Mouse (Mus musculus): ENCODE measurements around the gene Htra3. TPM values are rescaled to one million over a fixed set of nuclear protein-coding genes. Genes with fewer than 3 reads are reported as not detected.

The Htra3 gene
- polyA plus RNA-seq, 1 experiment from 2014 or later: 15.2 TPM

DNA sequence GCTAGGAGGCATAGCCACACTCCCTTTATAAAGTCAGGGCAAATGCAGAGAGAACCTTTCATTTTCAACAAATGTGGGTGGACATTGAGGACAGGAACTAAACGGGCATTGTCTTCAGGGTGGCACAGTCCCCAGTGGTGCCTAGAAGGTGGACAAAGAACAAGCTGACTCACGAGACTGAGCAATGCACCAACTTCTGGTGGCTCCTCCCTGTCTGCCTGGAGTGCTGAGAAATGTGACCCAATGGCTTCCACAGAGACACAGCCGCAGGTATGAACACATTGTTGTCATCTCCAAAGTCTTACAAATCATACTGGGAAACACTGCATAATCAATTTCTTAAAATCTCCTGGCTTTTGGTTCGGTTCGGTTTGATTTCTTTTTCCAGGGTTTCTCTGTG is 37.9 kb upstream of the Htra3 start:
- Histone ChIP-seq H3K4me2 (no peak overlapping the region), H3K27me3 (replicated peaks) (no peaks in the 10 kb centered on the region), H3K27ac (no peak overlapping the region), H3K4me1 (no peaks in the 10 kb centered on the region), H3K36me3 (replicated peaks) (no peaks in the 10 kb centered on the region), H3K9ac (no peak overlapping the region), H3K9me3 (no peaks in the 10 kb centered on the region), H3K4me3 (no peak overlapping the region)
- WGBS: 83% methylated on average over 5 of the region's 5 CpGs
- ATAC-seq (replicated peaks): no peak

DNA sequence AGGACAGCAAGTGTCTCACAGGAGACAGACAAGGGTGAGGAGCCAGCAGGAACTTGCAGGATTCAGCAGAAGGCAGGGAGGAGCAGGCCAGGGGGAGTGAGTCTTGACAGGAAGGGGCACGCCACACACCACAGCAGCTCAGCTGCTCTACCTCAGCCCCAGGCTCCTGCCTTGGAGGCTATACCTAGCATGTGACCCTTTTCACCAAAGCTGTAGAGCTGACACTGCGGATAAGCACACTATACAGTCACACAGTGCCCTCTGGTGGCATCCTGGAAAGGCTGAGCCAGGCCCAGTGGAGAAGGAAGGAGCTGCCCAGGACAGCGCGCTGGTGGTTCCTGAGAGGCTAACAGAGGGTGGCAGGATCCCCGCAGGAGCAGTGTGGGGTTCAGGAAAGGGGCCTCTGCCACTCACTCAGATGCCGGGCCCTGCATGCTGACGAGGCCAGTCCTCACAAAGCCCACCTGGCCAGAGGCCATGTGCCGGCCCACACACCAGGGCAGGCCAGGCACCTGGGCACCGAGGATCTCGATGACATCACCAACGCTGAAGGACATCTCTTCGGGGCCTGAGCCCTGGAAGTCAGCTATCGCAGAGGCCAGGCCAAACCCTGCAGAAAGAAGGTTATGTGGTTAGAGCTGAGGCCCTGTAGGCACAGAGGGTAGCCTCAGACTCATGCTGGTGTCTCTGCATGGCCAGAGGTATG is 34.2 kb upstream of the Htra3 start:
- WGBS: 51% methylated on average over 13 of the region's 13 CpGs
- H3K4me1 ChIP-seq: no peaks in the 10 kb centered on the region
- H3K9ac ChIP-seq: no peak overlapping the region
- no peak overlapping the region for H3K27ac ChIP-seq
- peak; percentile 92 for ATAC-seq (replicated peaks)
- no peak overlapping the region for H3K4me3 ChIP-seq
- no peak overlapping the region for H3K4me2 ChIP-seq
- no peaks in the 10 kb centered on the region for H3K36me3 ChIP-seq (replicated peaks)
- H3K27me3 ChIP-seq (replicated peaks): no peaks in the 10 kb centered on the region
- H3K9me3 ChIP-seq: no peaks in the 10 kb centered on the region

DNA sequence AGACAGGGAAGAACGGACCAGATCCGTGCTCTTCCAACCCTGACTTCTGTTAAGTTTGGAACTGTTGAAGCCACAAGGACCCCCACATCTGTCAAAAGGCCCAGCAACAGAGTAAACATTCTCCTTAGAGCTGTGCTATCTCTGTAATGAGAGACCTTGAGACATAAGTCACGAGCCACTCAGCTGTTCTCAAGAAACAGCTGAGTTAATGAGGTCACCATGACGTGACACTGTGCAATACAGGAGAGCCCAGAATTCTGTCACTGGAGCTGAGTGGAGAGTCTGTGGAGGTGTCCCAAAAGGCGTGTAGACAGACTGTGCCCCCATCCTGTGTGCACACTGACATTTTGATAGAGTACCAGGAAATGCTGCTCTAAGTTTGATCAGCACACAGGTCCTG is 32.9 kb upstream of the Htra3 start:
- no peak overlapping the region for H3K9ac ChIP-seq
- WGBS: 75% methylated on average over 5 of the region's 5 CpGs
- H3K27ac ChIP-seq: no peak overlapping the region
- no peaks in the 10 kb centered on the region for H3K27me3 ChIP-seq (replicated peaks)
- no peak overlapping the region for H3K4me2 ChIP-seq
- H3K9me3 ChIP-seq: no peaks in the 10 kb centered on the region
- H3K4me3 ChIP-seq: no peak overlapping the region
- no peak for ATAC-seq (replicated peaks)
- H3K36me3 ChIP-seq (replicated peaks): no peaks in the 10 kb centered on the region
- no peaks in the 10 kb centered on the region for H3K4me1 ChIP-seq

DNA sequence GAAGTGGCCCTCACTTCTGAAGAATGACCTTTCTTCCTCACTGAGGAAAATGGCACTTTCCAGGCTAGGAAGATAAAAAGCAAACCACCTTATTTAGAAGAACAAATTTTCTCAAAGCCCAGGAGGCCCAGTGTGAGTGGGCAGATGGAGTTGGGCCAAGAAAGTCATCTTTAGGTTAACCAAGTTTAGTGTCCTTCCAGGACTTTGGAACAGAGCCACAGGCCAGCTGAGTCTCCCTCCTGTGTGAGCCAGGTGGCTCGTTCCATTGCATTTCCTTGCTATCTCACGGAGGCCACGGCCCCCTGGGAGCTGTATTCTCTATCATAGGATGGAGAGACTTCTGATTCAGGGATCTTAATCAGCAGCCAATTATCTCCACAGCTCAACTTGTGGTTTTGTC is 31.3 kb upstream of the Htra3 start:
- H3K9ac ChIP-seq: no peak overlapping the region
- no peak overlapping the region for H3K4me3 ChIP-seq
- 58% methylated on average over 3 of the region's 3 CpGs for WGBS
- no peak for ATAC-seq (replicated peaks)
- H3K27me3 ChIP-seq (replicated peaks): no peaks in the 10 kb centered on the region
- H3K4me2 ChIP-seq: no peak overlapping the region
- H3K36me3 ChIP-seq (replicated peaks): no peaks in the 10 kb centered on the region
- H3K9me3 ChIP-seq: no peaks in the 10 kb centered on the region
- no peak overlapping the region for H3K27ac ChIP-seq
- no peaks in the 10 kb centered on the region for H3K4me1 ChIP-seq

DNA sequence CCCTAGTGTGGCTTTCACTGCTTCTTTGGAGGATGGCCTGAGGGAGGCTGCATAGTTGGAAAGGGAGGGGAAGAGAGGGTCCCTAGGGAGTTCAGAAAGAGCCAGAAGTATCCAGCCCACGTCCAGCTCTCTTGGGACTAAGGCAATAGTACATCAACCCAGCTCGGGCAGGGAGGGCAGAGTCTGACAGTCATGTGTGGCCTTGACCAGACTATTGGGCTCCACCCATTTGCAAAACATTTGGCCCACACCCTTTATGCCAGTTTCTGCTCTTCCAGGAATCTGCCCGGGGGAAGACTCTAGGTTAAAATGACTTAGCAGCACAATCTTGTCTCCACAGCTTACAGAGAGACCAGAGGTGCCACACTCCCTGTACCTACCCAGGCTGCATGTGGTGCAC is 30.9 kb upstream of the Htra3 start:
- WGBS: 78% methylated on average over 3 of the region's 3 CpGs
- H3K27me3 ChIP-seq (replicated peaks): no peaks in the 10 kb centered on the region
- H3K36me3 ChIP-seq (replicated peaks): no peaks in the 10 kb centered on the region
- no peak for ATAC-seq (replicated peaks)
- no peak overlapping the region for H3K27ac ChIP-seq
- no peaks in the 10 kb centered on the region for H3K9me3 ChIP-seq
- H3K4me2 ChIP-seq: no peak overlapping the region
- no peak overlapping the region for H3K4me3 ChIP-seq
- H3K4me1 ChIP-seq: no peaks in the 10 kb centered on the region
- no peak overlapping the region for H3K9ac ChIP-seq

DNA sequence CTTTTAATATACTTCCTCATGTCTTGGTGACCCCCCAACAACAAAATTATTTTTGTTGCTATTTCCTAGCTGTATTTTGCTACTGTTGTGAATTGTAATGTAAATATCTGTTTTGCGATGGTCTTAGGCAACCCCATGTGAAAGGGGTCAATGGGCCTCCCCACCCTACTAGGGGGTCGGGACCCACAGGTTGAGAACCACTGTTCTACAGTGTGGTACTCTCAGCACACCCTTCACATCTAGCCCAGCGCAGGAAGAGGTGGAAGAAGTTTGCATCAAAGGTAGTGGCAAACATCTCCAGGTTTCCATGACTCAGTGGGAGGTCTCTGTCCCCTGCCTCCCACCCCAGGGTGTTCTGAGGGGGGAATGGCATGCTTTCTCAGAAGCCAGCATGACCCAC is 25.8 kb upstream of the Htra3 start:
- Histone ChIP-seq H3K9ac (no peak overlapping the region), H3K4me2 (no peak overlapping the region), H3K36me3 (replicated peaks) (no peaks in the 10 kb centered on the region), H3K4me3 (no peak overlapping the region), H3K27ac (no peak overlapping the region), H3K27me3 (replicated peaks) (no peaks in the 10 kb centered on the region), H3K9me3 (no peaks in the 10 kb centered on the region), H3K4me1 (no peaks in the 10 kb centered on the region)
- no peak for ATAC-seq (replicated peaks)
- WGBS: 90% methylated on average over 3 of the region's 3 CpGs

DNA sequence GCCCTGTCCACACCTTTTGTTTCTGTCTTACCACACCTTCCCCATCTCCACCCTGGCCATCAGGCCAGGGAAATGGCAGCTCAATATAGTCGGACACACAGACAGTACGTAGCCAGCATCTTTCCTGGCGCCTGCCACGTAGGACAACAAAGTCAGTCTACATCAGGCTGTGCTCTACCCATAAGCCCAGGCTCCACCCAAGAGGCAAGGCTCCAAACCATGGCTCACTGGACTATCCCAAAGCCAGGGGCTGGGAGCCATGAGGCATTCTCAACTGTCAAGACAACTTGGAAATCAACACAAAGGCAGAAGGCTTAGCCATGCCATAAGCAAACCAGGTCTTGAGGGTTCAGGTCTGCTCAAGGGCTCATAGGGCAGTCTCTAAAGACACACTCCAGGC is 24.2 kb upstream of the Htra3 start:
- WGBS: 91% methylated on average over 4 of the region's 4 CpGs
- Histone ChIP-seq H3K27me3 (replicated peaks) (no peaks in the 10 kb centered on the region), H3K4me3 (no peak overlapping the region), H3K36me3 (replicated peaks) (no peaks in the 10 kb centered on the region), H3K4me1 (no peaks in the 10 kb centered on the region), H3K9ac (no peak overlapping the region), H3K9me3 (no peaks in the 10 kb centered on the region), H3K27ac (no peak overlapping the region), H3K4me2 (no peak overlapping the region)
- ATAC-seq (replicated peaks): no peak

DNA sequence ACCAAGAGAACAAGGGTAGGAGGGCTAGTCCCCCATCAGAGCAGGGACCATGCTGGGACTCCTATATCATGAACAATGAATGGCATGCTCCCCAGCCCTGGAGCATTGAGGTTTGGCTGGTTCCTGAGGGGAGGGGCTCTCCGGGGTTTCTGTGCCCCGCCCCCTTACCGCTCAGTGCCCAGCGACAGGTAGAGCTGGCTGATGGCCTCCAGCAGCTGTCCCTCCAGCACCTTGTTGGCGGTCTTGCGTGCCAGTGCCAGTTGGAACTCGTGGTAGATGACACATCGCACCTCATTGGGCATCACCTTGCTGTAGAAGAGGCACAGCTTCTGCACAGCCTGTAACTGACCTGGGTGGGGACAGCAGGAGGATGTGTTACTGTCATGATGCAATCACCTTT is 23.6 kb upstream of the Htra3 start:
- Histone ChIP-seq H3K27me3 (replicated peaks) (no peaks in the 10 kb centered on the region), H3K9me3 (no peaks in the 10 kb centered on the region), H3K4me3 (no peak overlapping the region), H3K36me3 (replicated peaks) (no peaks in the 10 kb centered on the region), H3K4me1 (no peaks in the 10 kb centered on the region), H3K27ac (no peak overlapping the region), H3K9ac (no peak overlapping the region), H3K4me2 (no peak overlapping the region)
- 89% methylated on average over 8 of the region's 8 CpGs for WGBS
- ATAC-seq (replicated peaks): no peak

DNA sequence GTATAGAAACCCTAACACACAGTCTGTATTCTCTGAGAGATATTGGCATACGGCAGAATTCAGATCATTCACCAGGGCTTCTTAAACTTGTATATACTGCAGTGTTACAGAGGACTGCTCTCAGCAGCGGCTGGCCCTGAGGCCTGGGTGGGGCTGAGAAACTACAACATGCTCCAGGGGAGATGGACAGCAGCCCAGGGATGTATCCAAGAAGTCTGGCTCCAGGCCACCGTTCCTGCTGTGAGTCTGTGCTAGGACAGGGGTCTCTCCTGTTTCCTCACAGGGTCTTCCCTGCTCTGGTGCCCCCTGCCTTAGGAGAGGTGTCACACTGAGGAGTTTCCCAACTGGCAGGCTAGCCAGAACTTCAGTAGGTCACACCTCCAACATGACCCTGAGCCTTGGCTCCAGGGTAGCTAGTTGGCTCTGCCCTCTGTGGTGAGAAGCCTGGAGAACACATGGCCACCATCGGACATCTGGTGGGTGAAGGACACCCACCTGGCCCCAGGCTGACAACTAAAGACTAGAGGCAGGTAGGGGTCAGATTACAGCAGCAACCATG is 23.1 kb upstream of the Htra3 start:
- Histone ChIP-seq H3K4me1 (no peaks in the 10 kb centered on the region), H3K27ac (no peak overlapping the region), H3K9me3 (no peaks in the 10 kb centered on the region), H3K9ac (no peak overlapping the region), H3K27me3 (replicated peaks) (no peaks in the 10 kb centered on the region), H3K36me3 (replicated peaks) (no peaks in the 10 kb centered on the region), H3K4me2 (no peak overlapping the region), H3K4me3 (no peak overlapping the region)
- 82% methylated on average over 4 of the region's 4 CpGs for whole genome bisulfite sequencing
- ATAC-seq (replicated peaks): no peak

DNA sequence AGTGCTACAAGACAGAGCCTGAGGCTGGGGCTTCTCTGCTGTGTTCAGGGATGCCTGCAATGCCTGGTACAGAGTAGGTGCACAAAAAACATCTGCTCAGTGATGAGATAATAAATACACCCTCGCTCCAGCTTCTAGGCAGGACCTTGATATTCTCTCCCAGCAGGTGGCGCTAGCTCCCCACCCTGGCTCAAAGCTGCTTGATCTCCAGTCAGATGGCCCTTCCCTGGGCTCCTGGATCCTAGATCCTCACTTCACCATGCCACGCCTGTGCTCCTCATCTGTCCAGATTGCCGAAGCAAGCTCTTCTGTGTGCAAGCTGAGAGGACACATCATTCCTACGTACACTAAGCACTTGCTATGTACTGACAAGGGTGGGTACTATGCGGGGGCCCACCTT is 21.5 kb upstream of the Htra3 start:
- H3K36me3 ChIP-seq (replicated peaks): no peaks in the 10 kb centered on the region
- H3K9ac ChIP-seq: no peak overlapping the region
- 50% methylated on average over 6 of the region's 6 CpGs for WGBS
- no peak for ATAC-seq (replicated peaks)
- no peaks in the 10 kb centered on the region for H3K27me3 ChIP-seq (replicated peaks)
- no peaks in the 10 kb centered on the region for H3K9me3 ChIP-seq
- H3K27ac ChIP-seq: no peak overlapping the region
- no peak overlapping the region for H3K4me3 ChIP-seq
- no peaks in the 10 kb centered on the region for H3K4me1 ChIP-seq
- H3K4me2 ChIP-seq: no peak overlapping the region

DNA sequence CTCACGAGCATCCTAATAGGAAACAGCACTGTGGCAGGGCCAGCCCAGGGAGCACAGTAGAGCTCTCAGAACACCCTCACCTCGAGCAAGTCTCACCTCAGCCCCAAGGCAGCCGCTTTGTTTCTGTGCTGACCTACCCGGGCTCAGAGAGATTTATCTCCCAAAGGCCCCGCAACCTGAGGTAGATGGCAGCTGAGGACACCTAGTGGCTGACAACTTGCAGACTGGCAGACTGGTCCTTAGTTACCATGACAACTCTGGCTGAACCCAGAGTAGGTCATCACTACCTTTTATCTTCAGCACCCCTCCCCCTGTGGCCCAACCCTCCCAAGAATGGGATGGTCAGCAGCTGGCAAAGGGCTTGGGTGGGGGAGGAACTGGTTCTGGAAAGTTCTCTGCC is 16.2 kb upstream of the Htra3 start:
- no peaks in the 10 kb centered on the region for H3K27me3 ChIP-seq (replicated peaks)
- H3K9ac ChIP-seq: no peak overlapping the region
- no peaks in the 10 kb centered on the region for H3K9me3 ChIP-seq
- ATAC-seq (replicated peaks): no peak; the same call in 1 of the 2 replicates
- H3K4me1 ChIP-seq: no peaks in the 10 kb centered on the region
- WGBS: 27% methylated on average over 5 of the region's 5 CpGs
- H3K4me3 ChIP-seq: no peak overlapping the region
- H3K36me3 ChIP-seq (replicated peaks): no peaks in the 10 kb centered on the region
- no peak overlapping the region for H3K4me2 ChIP-seq
- H3K27ac ChIP-seq: no peak overlapping the region

DNA sequence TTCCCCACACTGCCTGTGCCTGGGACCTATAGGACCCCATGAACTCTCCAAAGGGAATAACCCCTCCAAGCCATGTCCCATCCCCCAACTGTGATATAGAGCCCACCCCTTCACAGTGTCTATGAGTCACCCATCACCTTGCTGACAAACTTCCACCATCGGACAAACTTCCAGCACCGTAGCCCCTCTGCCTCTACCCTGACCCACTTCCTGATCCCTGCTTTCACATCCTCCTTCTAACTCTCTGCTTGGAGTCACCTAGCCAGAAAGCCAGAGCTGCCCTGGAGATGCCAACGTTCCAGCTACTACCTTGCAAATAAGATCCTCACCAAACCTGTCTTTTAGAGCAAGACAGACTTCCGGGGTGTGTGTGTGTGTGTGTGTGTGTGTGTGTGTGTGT is 14.1 kb upstream of the Htra3 start:
- Histone ChIP-seq H3K9me3 (no peaks in the 10 kb centered on the region), H3K4me2 (no peak overlapping the region), H3K36me3 (replicated peaks) (no peaks in the 10 kb centered on the region), H3K27me3 (replicated peaks) (no peaks in the 10 kb centered on the region), H3K4me3 (no peak overlapping the region), H3K27ac (no peak overlapping the region), H3K9ac (no peak overlapping the region), H3K4me1 (no peaks in the 10 kb centered on the region)
- ATAC-seq (replicated peaks): no peak
- WGBS: 87% methylated on average over 4 of the region's 4 CpGs

DNA sequence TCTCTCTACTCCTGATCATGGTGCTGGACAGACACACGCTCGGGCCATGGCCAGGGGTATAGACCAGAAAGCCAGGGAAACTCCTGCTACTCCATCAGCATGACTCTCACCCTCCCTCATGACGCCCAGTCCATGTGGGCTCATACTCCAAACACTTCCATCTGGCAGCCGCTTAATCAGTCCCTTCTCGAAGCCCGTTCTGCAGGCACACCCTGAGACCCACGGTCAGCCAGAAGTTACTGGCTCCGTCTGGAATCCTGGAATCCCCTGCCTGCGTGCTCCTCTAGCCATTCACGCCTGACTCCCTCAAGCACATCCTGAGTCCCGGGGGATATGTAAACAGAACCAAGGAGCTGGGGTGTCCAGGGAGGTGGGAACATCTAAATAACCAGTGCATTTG is 11.7 kb upstream of the Htra3 start:
- H3K9me3 ChIP-seq: no peaks in the 10 kb centered on the region
- ATAC-seq (replicated peaks): no peak
- H3K4me3 ChIP-seq: no peak overlapping the region
- no peaks in the 10 kb centered on the region for H3K27me3 ChIP-seq (replicated peaks)
- H3K4me1 ChIP-seq: no peaks in the 10 kb centered on the region
- WGBS: 66% methylated on average over 11 of the region's 11 CpGs
- no peak overlapping the region for H3K27ac ChIP-seq
- H3K4me2 ChIP-seq: no peak overlapping the region
- no peaks in the 10 kb centered on the region for H3K36me3 ChIP-seq (replicated peaks)
- no peak overlapping the region for H3K9ac ChIP-seq
